Comparison of ENCODE assay signal across 8 mouse cellular contexts in the genomic region with DNA sequence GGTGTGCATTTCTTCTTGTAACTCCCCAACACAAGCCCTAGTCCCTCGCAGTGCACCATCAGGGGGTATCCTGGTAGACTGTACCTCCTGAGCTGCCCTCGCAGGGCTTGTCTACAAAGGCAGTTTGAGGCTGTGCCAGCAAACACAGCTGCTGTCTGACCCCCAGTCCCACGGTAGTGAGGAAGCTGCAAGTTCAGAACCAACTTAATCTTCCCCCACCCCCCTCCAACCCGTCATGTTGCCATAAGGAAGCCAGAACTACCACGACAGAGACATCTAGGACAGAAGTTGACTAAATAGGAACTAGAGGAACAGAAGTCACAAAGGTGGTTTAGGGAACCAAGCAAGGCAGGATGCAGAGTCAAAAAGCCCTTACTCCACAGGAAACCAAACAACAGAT. TPM values are rescaled to one million over a fixed set of nuclear protein-coding genes. Genes with fewer than 3 reads are reported as not detected.
DNase-seq lines count a peak whose midpoint lies in the region; ATAC-seq and TF ChIP-seq lines count a peak whose summit lies in the region.

No protein-coding gene starts in this region.

- no peak for TF ChIP-seq EP300 in liver, postnatal 0 days (IDR thresholded peaks at IDR 0.05; ENCODE audit: low read depth)

- peak; percentile 38 to 60; a peak in 3 of 4 replicates for ATAC-seq in hematopoietic stem cell, adult 5-6 weeks (replicated peaks in 1 of 2; ENCODE audit: insufficient read depth in 1 of 2, low FRiP score in 2 of 2, low TSS enrichment in 1 of 2, low read depth in 1 of 2, poor library complexity in 2 of 2, severe bottlenecking in 2 of 2)
- ATAC-seq in liver, postnatal 0 days, result no peak

- H3K4me2 ChIP-seq in liver, postnatal 0 days (ENCODE audit: low read depth, low read length), result peak overlapping the region; percentile 55

- no peak for TF ChIP-seq CTCF in kidney, adult 2 months (conservative IDR thresholded peaks at IDR 0.05; ENCODE audit: insufficient read depth, insufficient read length, low read depth, low read length)
- no peak for TF ChIP-seq CTCF in brain, embryonic 14.5 days (IDR thresholded peaks at IDR 0.05; ENCODE audit: borderline replicate concordance, extremely low read depth, insufficient read depth, insufficient read length)
- no peak for TF ChIP-seq CTCF in liver, postnatal 0 days (IDR thresholded peaks at IDR 0.05; ENCODE audit: low read depth)

- no peaks in the 10 kb centered on the region for H3K9me3 ChIP-seq in liver, postnatal 0 days (ENCODE audit: low read length)

- no peak overlapping the region for H3K4me3 ChIP-seq in kidney, adult 2 months (ENCODE audit: insufficient read depth, low read depth, low read length)
- H3K4me3 ChIP-seq in liver, postnatal 0 days (ENCODE audit: low read depth, low read length), result no peak overlapping the region

- H3K27me3 ChIP-seq in kidney, adult 2 months (replicated peaks; ENCODE audit: control insufficient read depth, insufficient read depth, low read length), result no peaks in the 10 kb centered on the region
- H3K27me3 ChIP-seq in liver, postnatal 0 days (ENCODE audit: insufficient read depth, low read length), result no peaks in the 10 kb centered on the region

- no peak for DNase-seq in kidney, adult 2 months
- no peak for DNase-seq in kidney, adult 8-10 months
- peak; percentile 21 for DNase-seq in brain, embryonic 14.5 days (ENCODE audit: low read depth)
- DNase-seq in liver, postnatal 0 days, result peak; percentile 34
- no peak for DNase-seq in natural killer cell, adult 2 months (ENCODE audit: low spot score in 2 of 2)
- no peak for DNase-seq in ovary, postnatal 14 days (ENCODE audit: low spot score)
- DNase-seq in cerebellum, adult 18-20 months, result no peak

- H3K9ac ChIP-seq in liver, postnatal 0 days (replicated peaks), result peak overlapping the region; percentile 19

- H3K27ac ChIP-seq in kidney, adult 2 months (ENCODE audit: insufficient read depth, low read depth, low read length), result peak overlapping the region; percentile 40
- peak overlapping the region; percentile 95 for H3K27ac ChIP-seq in liver, postnatal 0 days (ENCODE audit: low read depth)

- TF ChIP-seq POLR2A in kidney, adult 2 months (IDR thresholded peaks at IDR 0.05; ENCODE audit: low read depth, low read length), result no peak
- TF ChIP-seq POLR2A in brain, embryonic 14.5 days (IDR thresholded peaks at IDR 0.05; ENCODE audit: borderline replicate concordance, extremely low read depth, insufficient read depth, insufficient read length, poor library complexity, severe bottlenecking), result no peak

- peaks cover 19% of the 10 kb centered on the region for H3K4me1 ChIP-seq in kidney, adult 2 months (ENCODE audit: control insufficient read depth, insufficient read depth, low read length)
- peaks cover 63% of the 10 kb centered on the region for H3K4me1 ChIP-seq in liver, postnatal 0 days (ENCODE audit: insufficient read depth)

- H3K36me3 ChIP-seq in kidney, adult 2 months (ENCODE audit: control insufficient read depth, insufficient read depth, low read length), result no peaks in the 10 kb centered on the region
- no peaks in the 10 kb centered on the region for H3K36me3 ChIP-seq in liver, postnatal 0 days (replicated peaks; ENCODE audit: insufficient read depth, low read length)

- 44% methylated on average over 5 of the region's 5 CpGs for WGBS in kidney, adult 2 months
- 9% methylated on average over 5 of the region's 5 CpGs for WGBS in liver, postnatal 0 days (ENCODE audit: insufficient replicate concordance)

RNA-seq across cellular contexts. Expression of a gene that starts 28.9 kb away (rescaled TPM):
- polyA plus RNA-seq in kidney, adult 2 months (2012; rRNA removed), result 31.3 and 32.6 TPM in 2 replicates
- 25.1 and 30.5 TPM in 2 replicates for polyA plus RNA-seq in brain, embryonic 14.5 days (2012; rRNA removed)
- 19.7 and 33.1 TPM in 2 replicates for total RNA-seq in hematopoietic stem cell, adult 5-6 weeks (2017)
- 7.7 and 8.4 TPM in 2 replicates for polyA plus RNA-seq in liver, postnatal 0 days (2015; fragmentation: Nextera tagmentation; extraction: Ambion mirVana)

Comparison
In these comparisons a context has a peak if more than half of its experiments do, and no peak if none do; other contexts are left out.
1. DNase-seq: peak in brain, embryonic 14.5 days (single experiment) and liver, postnatal 0 days (single experiment); none in kidney, adult 2 months (single experiment), kidney, adult 8-10 months (0 of 2), natural killer cell, adult 2 months (0 of 2), ovary, postnatal 14 days (single experiment) and cerebellum, adult 18-20 months (0 of 2).